Mouse (Mus musculus) midbrain, embryonic 10.5 days (tissue): ENCODE measurements around the gene Slk. TPM values are rescaled to one million over a fixed set of nuclear protein-coding genes. Genes with fewer than 3 reads are reported as not detected.
A peak's percentile ranks its signal among the peaks of the same experiment; 100 is the strongest.

ENCODE experiments used
- DNase-seq: peaks from one replicate; pipeline ENCODE4 v3.0.0-alpha.2; 2017; ENCODE audit warnings: low spot score
- H3K27ac ChIP-seq: fragments of 300-500 bp; sonication (generic); replicated peaks from 2 replicates; pipeline ENCODE4 v1.5.1; 2016; ENCODE audit warnings: mild to moderate bottlenecking
- H3K27me3 ChIP-seq: fragments of 300-500 bp; sonication (generic); 2 replicates; pipeline ENCODE4 v1.6.1; 2016; ENCODE audit warnings: low read depth, mild to moderate bottlenecking; ENCODE audit not compliant: poor library complexity, severe bottlenecking
- H3K36me3 ChIP-seq: fragments of 300-500 bp; sonication (generic); 2 replicates; pipeline ENCODE4 v1.6.1; 2016; ENCODE audit warnings: mild to moderate bottlenecking, moderate library complexity
- H3K4me1 ChIP-seq: fragments of 300-500 bp; sonication (generic); 2 replicates; pipeline ENCODE4 v1.6.1; 2016
- H3K4me3 ChIP-seq: fragments of 300-500 bp; sonication (generic); 2 replicates; pipeline ENCODE4 v1.5.1; 2016; ENCODE audit warnings: mild to moderate bottlenecking, moderate library complexity
- H3K9me3 ChIP-seq: fragments of 300-500 bp; sonication (generic); replicated peaks from 2 replicates; pipeline ENCODE4 v1.6.1; 2016; ENCODE audit warnings: mild to moderate bottlenecking
- WGBS: fragments of 180-500 bp; shearing (Covaris S2); methylation state at CpG from one replicate; pipeline ENCODE4 v1.1.7; 2016; 5-methylcytosine and 5-hydroxymethylcytosine counted together
- polyA plus RNA-seq: library from polyadenylated mRNA; unstranded; fragments of >200 nt; fragmentation: Nextera tagmentation; extraction: Ambion mirVana; gene quantifications from 2 replicates; pipeline ENCODE4 v1.2.1, GENCODE M21; 2016

The Slk gene
- polyA plus RNA-seq: 5.9 and 7.0 TPM in 2 replicates

- peak within 1 kb of the TSS; percentile 96 for H3K27ac ChIP-seq
- H3K4me3 ChIP-seq: peak within 1 kb of the TSS; percentile 78
- peak; percentile 86 for DNase-seq
- WGBS: 2% methylated on average over 83 of the region's 83 CpGs
- no peaks in the 10 kb centered on the region for H3K9me3 ChIP-seq
- H3K27me3 ChIP-seq: peaks cover 10% of the 10 kb centered on the region
- peaks cover 28% of the 10 kb centered on the region for H3K4me1 ChIP-seq
- no peaks in the 10 kb centered on the region for H3K36me3 ChIP-seq
Observed at GRCm38 (mm10) chr19:47579225-47579787, at the start of gene Slk. TSS of gene Slk (plus strand) at chr19:47579678.

GRCm38 (mm10) chr19:47531309-47531708 lies 48.2 kb upstream of the Slk start:
- peaks cover 56% of the 10 kb centered on the region for H3K36me3 ChIP-seq
- peaks cover 24% of the 10 kb centered on the region for H3K4me1 ChIP-seq
- H3K9me3 ChIP-seq: no peaks in the 10 kb centered on the region
- no peak overlapping the region for H3K4me3 ChIP-seq
- no peak overlapping the region for H3K27ac ChIP-seq
- WGBS: 77% methylated on average over 5 of the region's 5 CpGs
- no peaks in the 10 kb centered on the region for H3K27me3 ChIP-seq
- no peak for DNase-seq

GRCm38 (mm10) chr19:47532449-47532848 lies 47.0 kb upstream of the Slk start:
- no peak overlapping the region for H3K27ac ChIP-seq
- H3K4me1 ChIP-seq: peaks cover 32% of the 10 kb centered on the region
- 88% methylated on average over 3 of the region's 3 CpGs for WGBS
- no peak overlapping the region for H3K4me3 ChIP-seq
- no peaks in the 10 kb centered on the region for H3K9me3 ChIP-seq
- DNase-seq: no peak
- peaks cover 53% of the 10 kb centered on the region for H3K36me3 ChIP-seq
- no peaks in the 10 kb centered on the region for H3K27me3 ChIP-seq

DNA sequence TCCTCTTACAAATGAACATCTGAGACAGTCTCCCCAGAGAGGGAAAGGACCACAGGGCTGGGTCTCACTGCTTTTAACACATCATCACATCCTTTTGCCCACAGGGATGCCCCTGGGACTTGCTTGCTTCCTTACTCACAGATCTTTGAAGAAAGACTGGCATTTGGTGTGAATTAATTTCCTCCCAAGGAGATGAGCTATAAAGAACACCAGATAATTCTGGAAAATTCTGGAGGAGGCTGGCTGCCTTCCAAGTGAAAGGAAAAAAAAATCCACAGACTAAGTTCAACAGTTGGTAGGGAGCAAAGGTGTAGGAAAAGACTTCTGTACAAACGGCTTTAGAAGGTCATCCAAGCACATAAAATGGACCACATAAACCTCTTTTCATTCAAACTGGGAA lies 45.3 kb upstream of the Slk start:
- peaks cover 8% of the 10 kb centered on the region; the same call in 1 of the 2 replicates for H3K27me3 ChIP-seq
- no peak for DNase-seq
- no peak overlapping the region for H3K4me3 ChIP-seq
- H3K9me3 ChIP-seq: no peaks in the 10 kb centered on the region
- peaks cover 40% of the 10 kb centered on the region for H3K36me3 ChIP-seq
- 83% methylated on average over 1 of the region's 1 CpGs for WGBS
- H3K4me1 ChIP-seq: peaks cover 44% of the 10 kb centered on the region
- H3K27ac ChIP-seq: no peak overlapping the region

GRCm38 (mm10) chr19:47536521-47537299 lies 42.8 kb upstream of the Slk start:
- peaks cover 20% of the 10 kb centered on the region for H3K36me3 ChIP-seq
- WGBS: 6% methylated on average over 39 of the region's 39 CpGs
- H3K9me3 ChIP-seq: no peaks in the 10 kb centered on the region
- peak; percentile 99 for DNase-seq
- peaks cover 32% of the 10 kb centered on the region for H3K4me1 ChIP-seq
- peaks cover 8% of the 10 kb centered on the region; the same call in 1 of the 2 replicates for H3K27me3 ChIP-seq
- H3K27ac ChIP-seq: peak overlapping the region; percentile 87
- peak overlapping the region; percentile 69 for H3K4me3 ChIP-seq

GRCm38 (mm10) chr19:47537300-47537792 lies 42.1 kb upstream of the Slk start, which contains the start of gene Stn1:
TSS of gene Stn1 (minus strand) at chr19:47537507.
- Histone ChIP-seq H3K27ac (peak within 1 kb of the TSS; percentile 87), H3K27me3 (peaks cover 8% of the 10 kb centered on the region; the same call in 1 of the 2 replicates), H3K4me1 (peaks cover 32% of the 10 kb centered on the region), H3K36me3 (peaks cover 15% of the 10 kb centered on the region), H3K9me3 (no peaks in the 10 kb centered on the region), H3K4me3 (peak within 1 kb of the TSS; percentile 69)
- 2% methylated on average over 10 of the region's 10 CpGs for WGBS
- DNase-seq: no peak

DNA sequence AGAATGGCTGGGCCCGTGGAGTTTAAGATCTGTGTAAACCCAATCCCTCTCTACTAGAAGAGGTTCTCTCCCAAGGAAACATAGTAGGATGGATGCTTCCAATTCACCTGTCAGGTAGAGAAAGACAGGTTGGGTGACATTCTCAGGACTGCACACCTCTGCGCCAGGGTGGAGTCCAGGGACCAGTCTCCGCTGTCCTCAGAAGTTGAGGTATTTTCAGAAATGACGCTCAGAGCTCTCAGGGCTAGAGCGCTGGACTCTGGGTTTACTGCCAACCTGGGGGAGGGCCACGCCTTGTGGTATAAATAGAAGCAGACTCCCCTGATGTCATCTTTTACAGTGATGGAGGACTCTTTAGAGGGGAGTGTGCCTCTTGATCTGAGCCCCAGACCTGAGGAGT lies 41.6 kb upstream of the Slk start:
- no peak for DNase-seq
- WGBS: 78% methylated on average over 6 of the region's 6 CpGs
- H3K4me3 ChIP-seq: peak overlapping the region; percentile 69; the same call in 1 of the 2 replicates
- peak overlapping the region; percentile 87 for H3K27ac ChIP-seq
- H3K4me1 ChIP-seq: peaks cover 32% of the 10 kb centered on the region
- H3K9me3 ChIP-seq: no peaks in the 10 kb centered on the region
- peaks cover 8% of the 10 kb centered on the region; the same call in 1 of the 2 replicates for H3K27me3 ChIP-seq
- peaks cover 10% of the 10 kb centered on the region for H3K36me3 ChIP-seq

- 30% methylated on average over 6 of the region's 6 CpGs for WGBS
- no peak for DNase-seq
Observed at GRCm38 (mm10) chr19:47538801-47539200, 40.7 kb upstream of the Slk start.

DNA sequence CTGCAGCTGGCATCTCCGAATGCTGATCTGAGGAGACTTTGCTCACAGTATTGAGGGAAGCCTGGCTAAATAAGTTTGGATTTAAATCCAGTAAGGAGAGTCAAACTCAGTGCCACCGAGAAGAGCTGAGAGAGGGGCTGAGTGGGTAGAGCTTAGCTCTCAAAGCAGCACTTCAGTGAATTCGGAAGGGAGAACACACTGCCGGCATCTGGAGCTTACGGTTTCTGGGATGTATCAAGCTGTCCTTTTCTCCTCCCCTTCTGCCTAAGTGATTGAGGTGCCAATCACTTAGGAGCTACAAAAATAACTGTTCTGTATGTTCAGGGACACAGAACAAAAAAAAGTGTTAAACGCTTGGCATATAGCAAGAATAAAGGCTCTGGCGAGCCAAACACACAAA lies 37.0 kb upstream of the Slk start:
- H3K4me1 ChIP-seq: peaks cover 13% of the 10 kb centered on the region
- H3K27ac ChIP-seq: no peak overlapping the region
- 81% methylated on average over 7 of the region's 7 CpGs for WGBS
- H3K4me3 ChIP-seq: no peak overlapping the region
- H3K27me3 ChIP-seq: peaks cover 12% of the 10 kb centered on the region
- no peaks in the 10 kb centered on the region for H3K36me3 ChIP-seq
- DNase-seq: no peak
- no peaks in the 10 kb centered on the region for H3K9me3 ChIP-seq

More at GRCm38 (mm10) chr19:47538801-47539200, 40.7 kb upstream of the Slk start:
- H3K36me3 ChIP-seq: peaks cover under 1% of the 10 kb centered on the region; the same call in 1 of the 2 replicates
- H3K27ac ChIP-seq: no peak overlapping the region
- peaks cover 32% of the 10 kb centered on the region for H3K4me1 ChIP-seq
- H3K4me3 ChIP-seq: no peak overlapping the region
- H3K9me3 ChIP-seq: no peaks in the 10 kb centered on the region
- peaks cover 12% of the 10 kb centered on the region for H3K27me3 ChIP-seq

GRCm38 (mm10) chr19:47545055-47545454 lies 34.4 kb upstream of the Slk start:
- Histone ChIP-seq H3K9me3 (no peaks in the 10 kb centered on the region), H3K27me3 (peaks cover 4% of the 10 kb centered on the region; the same call in 1 of the 2 replicates), H3K4me3 (no peak overlapping the region), H3K27ac (no peak overlapping the region), H3K4me1 (no peaks in the 10 kb centered on the region), H3K36me3 (no peaks in the 10 kb centered on the region)
- 72% methylated on average over 3 of the region's 3 CpGs for WGBS
- no peak for DNase-seq

DNA sequence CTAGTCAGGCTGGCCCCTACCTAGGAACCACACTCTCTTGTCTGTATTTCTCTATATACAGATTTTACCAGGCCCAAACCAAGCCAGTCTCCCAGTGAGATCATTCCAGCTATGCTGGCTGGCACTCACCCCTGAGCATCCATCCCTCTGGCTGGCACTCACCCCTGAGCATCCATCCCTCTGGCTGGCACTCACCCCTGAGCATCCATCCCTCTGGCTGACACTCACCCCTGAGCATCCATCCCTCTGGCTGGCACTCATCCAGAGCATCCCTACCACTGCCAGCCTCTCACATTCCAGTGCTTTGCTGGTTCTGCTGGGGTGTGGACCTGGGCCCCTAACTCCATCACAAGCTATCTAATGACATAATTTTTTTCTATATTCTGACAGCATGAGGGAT lies 34.0 kb upstream of the Slk start:
- Histone ChIP-seq H3K4me3 (no peak overlapping the region), H3K27me3 (peaks cover 4% of the 10 kb centered on the region; the same call in 1 of the 2 replicates), H3K27ac (no peak overlapping the region), H3K36me3 (no peaks in the 10 kb centered on the region), H3K4me1 (no peaks in the 10 kb centered on the region), H3K9me3 (peaks cover 3% of the 10 kb centered on the region; the same call in 1 of the 2 replicates)
- DNase-seq: no peak

DNA sequence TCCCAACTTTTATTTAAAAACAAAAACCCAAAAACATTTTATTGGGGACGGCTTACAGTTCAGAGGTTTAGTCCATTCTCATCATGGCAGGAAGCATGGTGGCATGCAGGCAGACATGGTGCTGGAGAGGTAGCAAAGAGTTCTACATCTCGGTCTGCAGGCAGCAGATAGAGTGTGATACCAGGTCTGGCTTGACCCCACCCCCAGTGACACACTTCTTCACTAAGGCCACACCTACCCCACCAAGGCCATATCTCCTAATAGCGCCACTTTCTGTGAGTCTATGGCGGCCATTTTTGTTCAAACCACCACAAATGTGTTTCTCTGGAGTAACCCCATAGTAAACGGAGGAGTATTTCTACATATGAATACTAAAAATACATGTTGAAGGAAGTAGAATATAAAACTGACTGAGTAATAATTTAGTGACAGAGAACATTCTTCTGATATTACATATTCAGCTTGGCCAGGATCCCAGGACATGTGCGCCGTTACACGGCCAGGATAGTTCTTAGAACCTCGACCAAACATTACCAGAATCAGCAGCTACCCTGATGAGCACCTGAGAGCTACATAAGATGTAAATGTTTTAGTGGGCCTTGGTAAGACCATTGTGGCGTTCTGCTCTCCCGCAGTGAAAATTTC lies 30.9 kb upstream of the Slk start:
- 93% methylated on average over 11 of the region's 11 CpGs for WGBS
- no peaks in the 10 kb centered on the region for H3K36me3 ChIP-seq
- H3K27me3 ChIP-seq: peaks cover 3% of the 10 kb centered on the region; the same call in 1 of the 2 replicates
- H3K9me3 ChIP-seq: peaks cover 3% of the 10 kb centered on the region; the same call in 1 of the 2 replicates
- H3K4me1 ChIP-seq: no peaks in the 10 kb centered on the region
- no peak overlapping the region for H3K4me3 ChIP-seq
- H3K27ac ChIP-seq: no peak overlapping the region
- DNase-seq: no peak
